Mouse (Mus musculus) heart, embryonic 14.5 days (tissue): Measurements from ENCODE around the gene Slc25a19. TPM values are rescaled to one million over a fixed set of nuclear protein-coding genes. Genes with fewer than 3 reads are reported as not detected.
A peak's percentile ranks its signal among the peaks of the same experiment; 100 is the strongest.

Experiments
- ATAC-seq: fragments of 200-750 bp; cut with Nextera tagmentation; 2 replicates; pipeline ENCODE4 v1.8.0; 2017; ENCODE audit warnings: low read depth, moderate TSS enrichment; ENCODE audit not compliant: insufficient number of reproducible peaks, insufficient read depth, low FRiP score
- H3K27ac ChIP-seq, 2 experiments: fragments of 200-500 bp in 1 of 2; fragments of 300-500 bp in 1 of 2; sonication (generic) in 1 of 2; replicated peaks in 1 of 2; 2 replicates each; pipeline ENCODE4 v1.5.1; 2012 to 2014; ENCODE audit warnings: low read depth in 2 of 2, low read length in 2 of 2, control low read depth in 1 of 2, mild to moderate bottlenecking in 1 of 2, mixed read lengths in 1 of 2; ENCODE audit not compliant: control insufficient read depth in 1 of 2, insufficient read depth in 1 of 2
- H3K27me3 ChIP-seq: fragments of 300-500 bp; sonication (generic); 2 replicates; pipeline ENCODE4 v1.6.1; 2014; ENCODE audit warnings: mild to moderate bottlenecking, low read length, control low read depth; ENCODE audit not compliant: control insufficient read depth, insufficient read depth
- H3K36me3 ChIP-seq: fragments of 300-500 bp; sonication (generic); 2 replicates; pipeline ENCODE4 v1.6.1; 2014; ENCODE audit warnings: mild to moderate bottlenecking, control low read depth, low read length, mixed read lengths; ENCODE audit not compliant: control insufficient read depth, insufficient read depth
- H3K4me1 ChIP-seq, 2 experiments: fragments of 200-500 bp in 1 of 2; fragments of 300-500 bp in 1 of 2; sonication (generic) in 1 of 2; 2 replicates each; pipeline ENCODE4 v1.6.1; 2012 to 2014; ENCODE audit warnings: low read length in 2 of 2, control low read depth in 1 of 2, mixed read lengths in 1 of 2; ENCODE audit not compliant: control insufficient read depth in 2 of 2, insufficient read depth in 2 of 2
- H3K4me2 ChIP-seq: fragments of 300-500 bp; sonication (generic); 2 replicates; pipeline ENCODE4 v1.6.1; 2014; ENCODE audit warnings: mild to moderate bottlenecking, low read length
- H3K4me3 ChIP-seq, 2 experiments: fragments of 200-500 bp in 1 of 2; fragments of 300-500 bp in 1 of 2; sonication (generic) in 1 of 2; 2 replicates each; pipeline ENCODE4 v1.5.1; 2012 to 2014; ENCODE audit warnings: low read length in 2 of 2, mild to moderate bottlenecking in 2 of 2, control low read depth in 1 of 2, low read depth in 1 of 2, moderate library complexity in 1 of 2; ENCODE audit not compliant: control insufficient read depth in 1 of 2, insufficient read depth in 1 of 2
- H3K9ac ChIP-seq: fragments of 300-500 bp; sonication (generic); 2 replicates; pipeline ENCODE4 v1.6.1; 2014; ENCODE audit warnings: mild to moderate bottlenecking, low read length
- H3K9me3 ChIP-seq: fragments of 300-500 bp; sonication (generic); 2 replicates; pipeline ENCODE4 v1.6.1; 2016; ENCODE audit warnings: low read length, control low read depth; ENCODE audit not compliant: control insufficient read depth
- WGBS: fragments of 180-500 bp; shearing (Covaris S2); extraction: QIAGEN DNeasy Blood & Tissue Kit; methylation state at CpG from one replicate; pipeline ENCODE4 v1.1.7; 2014; 5-methylcytosine and 5-hydroxymethylcytosine counted together
- polyA plus RNA-seq: library from polyadenylated mRNA; unstranded; fragments of >200 nt; fragmentation: Nextera tagmentation; extraction: Ambion mirVana; gene quantifications from 2 replicates; pipeline ENCODE4 v1.2.1, GENCODE M21; 2014

The Slc25a19 gene
- polyA plus RNA-seq, 1 experiment from 2014 or later = 42.8 TPM

GRCm38 (mm10) chr11:115626824-115627616 is 1.1 kb downstream of the Slc25a19 start:
- Histone ChIP-seq H3K4me2 (peak overlapping the region; percentile 85), H3K4me3 (peak overlapping the region; percentile 72 to 91), H3K9me3 (no peaks in the 10 kb centered on the region), H3K27me3 (no peaks in the 10 kb centered on the region), H3K27ac (peak overlapping the region in 1 of 2 experiments; percentile 61; a peak in 2 of 4 replicates), H3K36me3 (peaks cover 22% of the 10 kb centered on the region), H3K9ac (peak overlapping the region; percentile 80), H3K4me1 (peaks cover 2 to 10% of the 10 kb centered on the region in 2 experiments; a peak in 2 of 4 replicates)
- no peak for ATAC-seq
- 44% methylated on average over 11 of the region's 11 CpGs for WGBS

GRCm38 (mm10) chr11:115625877-115626276 is 2.2 kb downstream of the Slc25a19 start:
- no peak for ATAC-seq
- H3K4me1 ChIP-seq = peaks cover 2 to 10% of the 10 kb centered on the region in 2 experiments; a peak in 2 of 4 replicates
- H3K36me3 ChIP-seq = peaks cover 32% of the 10 kb centered on the region
- H3K9me3 ChIP-seq = no peaks in the 10 kb centered on the region
- no peak overlapping the region for H3K4me2 ChIP-seq
- WGBS = 73% methylated on average over 9 of the region's 9 CpGs
- no peak overlapping the region for H3K4me3 ChIP-seq
- no peak overlapping the region for H3K9ac ChIP-seq
- H3K27ac ChIP-seq = no peak overlapping the region
- no peaks in the 10 kb centered on the region for H3K27me3 ChIP-seq

- Histone ChIP-seq H3K27me3 (no peaks in the 10 kb centered on the region), H3K4me3 (no peak overlapping the region), H3K9me3 (no peaks in the 10 kb centered on the region), H3K27ac (no peak overlapping the region), H3K4me1 (peaks cover 2 to 10% of the 10 kb centered on the region in 2 experiments; a peak in 2 of 4 replicates), H3K9ac (no peak overlapping the region), H3K4me2 (no peak overlapping the region), H3K36me3 (peaks cover 52% of the 10 kb centered on the region)
- no peak for ATAC-seq
- 78% methylated on average over 9 of the region's 9 CpGs for WGBS
These were observed 4.5 kb downstream of the Slc25a19 start for GRCm38 (mm10) chr11:115623487-115624070.

GRCm38 (mm10) chr11:115619949-115620348 is 8.1 kb downstream of the Slc25a19 start:
- no peak overlapping the region for H3K9ac ChIP-seq
- H3K4me3 ChIP-seq = no peak overlapping the region
- no peak overlapping the region for H3K4me2 ChIP-seq
- H3K36me3 ChIP-seq = peaks cover 79% of the 10 kb centered on the region
- H3K4me1 ChIP-seq = peaks cover 10 to 14% of the 10 kb centered on the region in 2 experiments; a peak in 3 of 4 replicates
- ATAC-seq = no peak
- H3K9me3 ChIP-seq = no peaks in the 10 kb centered on the region
- H3K27me3 ChIP-seq = no peaks in the 10 kb centered on the region
- H3K27ac ChIP-seq = no peak overlapping the region
- WGBS = 94% methylated on average over 7 of the region's 7 CpGs

- no peak overlapping the region for H3K4me2 ChIP-seq
- no peak for ATAC-seq
- H3K9me3 ChIP-seq = no peaks in the 10 kb centered on the region
- H3K27ac ChIP-seq = no peak overlapping the region
- WGBS = 89% methylated on average over 16 of the region's 16 CpGs
- H3K36me3 ChIP-seq = peaks cover 81% of the 10 kb centered on the region
- peaks cover 10 to 19% of the 10 kb centered on the region in 2 experiments; a peak in 3 of 4 replicates for H3K4me1 ChIP-seq
- no peak overlapping the region for H3K4me3 ChIP-seq
- no peak overlapping the region for H3K9ac ChIP-seq
- H3K27me3 ChIP-seq = no peaks in the 10 kb centered on the region
These were observed 9.2 kb downstream of the Slc25a19 start for GRCm38 (mm10) chr11:115618732-115619516.

- H3K9me3 ChIP-seq = no peaks in the 10 kb centered on the region
- H3K4me3 ChIP-seq = no peak overlapping the region
- H3K27me3 ChIP-seq = no peaks in the 10 kb centered on the region
- ATAC-seq = no peak
- H3K4me2 ChIP-seq = no peak overlapping the region
- 88% methylated on average over 2 of the region's 2 CpGs for WGBS
- H3K36me3 ChIP-seq = peaks cover 73% of the 10 kb centered on the region
- no peak overlapping the region for H3K27ac ChIP-seq
- no peak overlapping the region for H3K9ac ChIP-seq
- peaks cover 14 to 28% of the 10 kb centered on the region in 2 experiments; a peak in 3 of 4 replicates for H3K4me1 ChIP-seq
These were observed 10.1 kb downstream of the Slc25a19 start for GRCm38 (mm10) chr11:115618001-115618400.

GRCm38 (mm10) chr11:115616893-115617292 is 11.2 kb downstream of the Slc25a19 start:
- Histone ChIP-seq H3K27ac (peak overlapping the region in 1 of 2 experiments; percentile 21; a peak in 1 of 4 replicates), H3K4me3 (no peak overlapping the region), H3K4me2 (no peak overlapping the region), H3K27me3 (no peaks in the 10 kb centered on the region), H3K9me3 (no peaks in the 10 kb centered on the region), H3K4me1 (peaks cover 15 to 31% of the 10 kb centered on the region in 2 experiments; a peak in 3 of 4 replicates), H3K36me3 (peaks cover 62% of the 10 kb centered on the region), H3K9ac (peak overlapping the region; percentile 14; the same call in 1 of the 2 replicates)
- 65% methylated on average over 6 of the region's 6 CpGs for WGBS
- ATAC-seq = no peak
